Mouse (Mus musculus) midbrain, postnatal 0 days (tissue): ENCODE data around the gene Cd1d1. TPM values are rescaled to one million over a fixed set of nuclear protein-coding genes. Genes with fewer than 3 reads are reported as not detected.

ENCODE experiments used
- ATAC-seq: fragments of 200-750 bp; cut with Nextera tagmentation; 2 replicates; pipeline ENCODE4 v1.8.0; 2017; ENCODE audit warnings: moderate number of reproducible peaks, mild to moderate bottlenecking, moderate TSS enrichment, moderate library complexity; ENCODE audit not compliant: low FRiP score
- DNase-seq: peaks from one replicate; pipeline ENCODE4 v3.0.0-alpha.2; 2015; ENCODE audit warnings: low spot score
- H3K27ac ChIP-seq: fragments of 300-500 bp; sonication (generic); 2 replicates; pipeline ENCODE4 v1.5.1; 2014; ENCODE audit warnings: low read depth, mild to moderate bottlenecking, low read length, mixed read lengths
- H3K27me3 ChIP-seq: fragments of 300-500 bp; sonication (generic); 2 replicates; pipeline ENCODE4 v1.6.1; 2014; ENCODE audit warnings: low read length, control low read depth, mixed read lengths; ENCODE audit not compliant: insufficient read depth
- H3K36me3 ChIP-seq: fragments of 300-500 bp; sonication (generic); 2 replicates; pipeline ENCODE4 v1.6.1; 2014; ENCODE audit warnings: low read length, control low read depth, mixed read lengths; ENCODE audit not compliant: insufficient read depth
- H3K4me1 ChIP-seq: fragments of 300-500 bp; sonication (generic); 2 replicates; pipeline ENCODE4 v1.6.1; 2014; ENCODE audit warnings: mild to moderate bottlenecking, control low read depth, antibody characterized with exemption, low read length, mixed read lengths; ENCODE audit not compliant: insufficient read depth
- H3K4me2 ChIP-seq: fragments of 300-500 bp; sonication (generic); 2 replicates; pipeline ENCODE4 v1.6.1; 2014; ENCODE audit warnings: low read depth, mild to moderate bottlenecking, low read length, mixed read lengths; ENCODE audit not compliant: poor library complexity, severe bottlenecking
- H3K4me3 ChIP-seq: fragments of 300-500 bp; sonication (generic); 2 replicates; pipeline ENCODE4 v1.5.1; 2014; ENCODE audit warnings: low read depth, mild to moderate bottlenecking, low read length, moderate library complexity
- H3K9ac ChIP-seq: fragments of 300-500 bp; sonication (generic); replicated peaks from 2 replicates; pipeline ENCODE4 v1.6.1; 2014; ENCODE audit warnings: mild to moderate bottlenecking, low read length, moderate library complexity, mixed read lengths; ENCODE audit not compliant: poor library complexity, severe bottlenecking
- H3K9me3 ChIP-seq: fragments of 300-500 bp; sonication (generic); 2 replicates; pipeline ENCODE4 v1.6.1; 2016; ENCODE audit warnings: low read length, control low read depth
- CTCF ChIP-seq: IDR thresholded peaks from 2 replicates; pipeline ENCODE4 v1.5.1; 2016; ENCODE audit warnings: antibody characterized with exemption, mild to moderate bottlenecking
- WGBS: fragments of 180-500 bp; shearing (Covaris S2); extraction: QIAGEN DNeasy Blood & Tissue Kit; methylation state at CpG from one replicate; pipeline ENCODE4 v1.1.7; 2014; 5-methylcytosine and 5-hydroxymethylcytosine counted together
- polyA plus RNA-seq: library from polyadenylated mRNA; unstranded; fragments of >200 nt; fragmentation: Nextera tagmentation; extraction: Ambion mirVana; gene quantifications from 2 replicates; pipeline ENCODE4 v1.2.1, GENCODE M21; 2015
- total RNA-seq: library from RNA; depleted of rRNA; stranded (reverse); fragments of >200 nt; gene quantifications from 2 replicates; pipeline ENCODE4 v1.2.3, GENCODE M21; 2014; rRNA removed

The Cd1d1 gene
- total RNA-seq (15.2 and 16.2 TPM in 2 replicates), polyA plus RNA-seq (17.4 and 21.3 TPM in 2 replicates)

GRCm38 (mm10) chr3:86999415-86999740 lies at the start of gene Cd1d1:
TSS of gene Cd1d1 (minus strand) at chr3:86999441.
- Histone ChIP-seq H3K27ac (peak within 1 kb of the TSS; percentile 71), H3K9ac (peak within 1 kb of the TSS; percentile 58)
- WGBS, result 10% methylated on average over 8 of the region's 8 CpGs

DNA sequence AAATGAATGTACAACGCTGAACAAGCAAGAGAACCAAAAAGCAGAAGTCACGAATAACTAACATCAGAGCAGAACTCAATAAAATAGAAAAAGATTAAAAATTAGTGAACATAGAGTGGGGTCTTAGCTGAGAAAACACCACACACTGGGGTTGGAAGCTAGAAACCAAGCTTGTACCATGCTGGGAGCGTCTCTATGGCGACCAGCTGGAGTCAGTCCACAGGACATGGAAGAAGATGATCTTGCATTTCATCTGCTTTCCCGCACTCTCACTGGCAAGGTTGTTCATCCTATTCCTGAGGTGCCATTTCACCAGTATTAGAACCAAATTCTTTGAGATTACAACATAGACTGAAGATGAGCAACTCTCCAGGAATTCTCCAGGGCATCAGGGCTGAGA lies 48.6 kb upstream of the Cd1d1 start:
- Histone ChIP-seq H3K9me3 (no peaks in the 10 kb centered on the region), H3K27ac (no peak overlapping the region), H3K4me3 (no peak overlapping the region), H3K9ac (no peak overlapping the region), H3K4me1 (no peaks in the 10 kb centered on the region), H3K4me2 (no peak overlapping the region), H3K27me3 (no peaks in the 10 kb centered on the region), H3K36me3 (no peaks in the 10 kb centered on the region)
- no peak for TF ChIP-seq CTCF
- no peak for ATAC-seq
- DNase-seq, result peak; percentile 29
- 84% methylated on average over 5 of the region's 5 CpGs for WGBS

More at GRCm38 (mm10) chr3:86999415-86999740, at the start of gene Cd1d1:
- H3K4me2 ChIP-seq, result peak within 1 kb of the TSS; percentile 63
- no peaks in the 10 kb centered on the region for H3K27me3 ChIP-seq
- no peak for TF ChIP-seq CTCF
- no peaks in the 10 kb centered on the region for H3K36me3 ChIP-seq
- ATAC-seq (no peak), DNase-seq (no peak)
- no peaks in the 10 kb centered on the region for H3K9me3 ChIP-seq
- no peaks in the 10 kb centered on the region for H3K4me1 ChIP-seq
- H3K4me3 ChIP-seq, result peak within 1 kb of the TSS; percentile 49

DNA sequence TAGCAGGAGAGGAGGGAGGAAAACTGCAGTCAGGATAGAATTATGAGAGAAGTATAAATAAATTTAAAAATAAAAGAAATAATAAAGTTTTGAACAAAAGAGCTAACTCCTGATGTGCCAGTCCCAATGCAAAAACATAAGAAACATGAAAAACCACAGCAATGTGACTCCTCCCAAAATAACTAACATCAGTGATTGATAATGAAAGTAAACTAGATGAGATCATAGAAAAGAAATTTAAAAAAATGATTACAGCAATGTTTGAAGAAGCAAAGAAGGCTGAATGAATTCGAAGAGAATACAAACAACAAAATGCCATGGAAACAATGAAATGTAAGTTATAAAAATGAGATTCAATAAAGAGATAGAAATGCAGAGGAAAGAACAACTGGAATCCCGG lies 42.5 kb upstream of the Cd1d1 start:
- Histone ChIP-seq H3K4me2 (no peak overlapping the region), H3K4me3 (no peak overlapping the region), H3K27me3 (no peaks in the 10 kb centered on the region), H3K27ac (no peak overlapping the region), H3K36me3 (no peaks in the 10 kb centered on the region), H3K9me3 (no peaks in the 10 kb centered on the region), H3K9ac (no peak overlapping the region), H3K4me1 (no peaks in the 10 kb centered on the region)
- ATAC-seq (no peak), DNase-seq (no peak)
- TF ChIP-seq CTCF, result no peak
- 77% methylated on average over 2 of the region's 2 CpGs for WGBS

- ATAC-seq, result no peak
- Histone ChIP-seq H3K4me2 (no peak overlapping the region), H3K4me3 (no peak overlapping the region), H3K4me1 (no peaks in the 10 kb centered on the region), H3K9ac (no peak overlapping the region), H3K27me3 (no peaks in the 10 kb centered on the region), H3K9me3 (no peaks in the 10 kb centered on the region), H3K27ac (no peak overlapping the region), H3K36me3 (no peaks in the 10 kb centered on the region)
- TF ChIP-seq CTCF, result no peak
- WGBS, result 94% methylated on average over 6 of the region's 6 CpGs
- DNase-seq, result no peak
These were observed 39.3 kb upstream of the Cd1d1 start for GRCm38 (mm10) chr3:87038500-87038899.

DNA sequence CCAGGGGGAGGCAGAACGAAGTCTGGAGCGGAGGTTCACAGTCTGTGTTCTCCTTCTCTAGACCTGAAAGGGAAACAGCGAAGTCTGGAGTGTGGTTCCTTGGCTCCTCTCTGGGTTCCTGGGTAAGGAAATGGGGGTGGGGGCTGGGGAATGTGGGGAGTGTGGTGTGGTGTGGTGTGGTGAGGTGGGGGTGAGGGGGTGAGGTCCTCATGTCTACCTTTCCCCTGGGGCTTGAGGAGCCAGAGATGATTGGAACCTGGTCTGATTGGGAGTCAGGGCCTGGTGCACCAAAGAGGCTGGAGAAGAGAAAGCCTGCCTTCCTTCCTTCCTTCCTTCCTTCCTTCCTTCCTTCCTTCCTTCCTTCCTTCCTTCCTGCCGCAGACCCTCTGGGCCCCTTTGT lies 34.8 kb upstream of the Cd1d1 start:
- no peaks in the 10 kb centered on the region for H3K4me1 ChIP-seq
- 87% methylated on average over 3 of the region's 4 CpGs for WGBS
- no peak overlapping the region for H3K4me2 ChIP-seq
- ATAC-seq (no peak), DNase-seq (no peak)
- H3K9ac ChIP-seq, result no peak overlapping the region
- H3K9me3 ChIP-seq, result no peaks in the 10 kb centered on the region
- no peaks in the 10 kb centered on the region for H3K27me3 ChIP-seq
- H3K27ac ChIP-seq, result no peak overlapping the region
- no peak overlapping the region for H3K4me3 ChIP-seq
- H3K36me3 ChIP-seq, result no peaks in the 10 kb centered on the region
- TF ChIP-seq CTCF, result no peak

DNA sequence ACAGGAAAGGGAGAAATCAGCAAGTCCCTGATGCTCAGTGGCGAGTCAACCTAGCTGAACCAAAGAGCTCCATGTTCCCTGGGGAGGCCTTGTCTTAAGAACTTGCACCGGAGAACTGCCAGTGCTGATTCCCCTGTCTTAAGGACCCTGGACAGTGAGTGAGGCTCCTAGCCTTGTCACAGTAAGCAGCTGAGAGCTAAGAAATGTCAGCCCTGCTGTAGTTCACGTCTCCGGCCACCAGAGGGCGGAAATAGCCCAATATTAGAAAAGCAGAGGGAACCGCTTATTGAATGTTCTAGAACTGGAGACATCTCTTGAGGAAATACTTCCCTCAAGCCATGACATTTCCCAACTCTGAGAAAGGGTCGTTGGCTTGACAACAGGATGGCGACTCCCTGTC lies 34.1 kb upstream of the Cd1d1 start:
- peak; percentile 95 for TF ChIP-seq CTCF
- Histone ChIP-seq H3K4me3 (no peak overlapping the region), H3K27me3 (no peaks in the 10 kb centered on the region), H3K9me3 (no peaks in the 10 kb centered on the region), H3K9ac (no peak overlapping the region), H3K4me1 (no peaks in the 10 kb centered on the region), H3K36me3 (no peaks in the 10 kb centered on the region), H3K4me2 (no peak overlapping the region), H3K27ac (no peak overlapping the region)
- DNase-seq, result peak; percentile 83
- ATAC-seq, result no peak
- 20% methylated on average over 8 of the region's 8 CpGs for WGBS
